Mouse (Mus musculus) thymus, postnatal 36 days (tissue): ENCODE measurements around the gene Asic1.
"Not testable (repeated sequence)": the region's sequence is repeated elsewhere in the genome, so short reads cannot be mapped to it uniquely, and the experiment has no call there.

Experiments used
- DNase-seq, 2 experiments: peaks; one replicate each; pipeline ENCODE4 v3.0.0; 2022; ENCODE audit warnings: mixed read lengths in 2 of 2

Asic1 gene

GRCm38 (mm10) chr15:99664600-99665451 lies 5.3 kb upstream of the Asic1 start:
- DNase-seq: no peak

- no peak for DNase-seq
Measured at GRCm38 (mm10) chr15:99667544-99667943, 2.6 kb upstream of the Asic1 start.

- DNase-seq: peak; percentile 67 to 69
Measured at GRCm38 (mm10) chr15:99668881-99669280, 1.3 kb upstream of the Asic1 start.

GRCm38 (mm10) chr15:99669392-99669791 lies 776 bp upstream of the Asic1 start:
- no peak for DNase-seq

GRCm38 (mm10) chr15:99670964-99671670 lies 949 bp downstream of the Asic1 start:
- DNase-seq: no peak

- no peak for DNase-seq
Measured at GRCm38 (mm10) chr15:99671783-99672182, 1.6 kb downstream of the Asic1 start.

GRCm38 (mm10) chr15:99674866-99675265 lies 4.7 kb downstream of the Asic1 start:
- no peak for DNase-seq

GRCm38 (mm10) chr15:99677089-99677488 lies 6.9 kb downstream of the Asic1 start:
- no peak for DNase-seq

GRCm38 (mm10) chr15:99678063-99678800 lies 8.1 kb downstream of the Asic1 start:
- peak; percentile 35 to 51 for DNase-seq

GRCm38 (mm10) chr15:99679008-99679407 lies 8.8 kb downstream of the Asic1 start:
- no peak for DNase-seq

- DNase-seq: no peak
Measured at GRCm38 (mm10) chr15:99682880-99683279, 12.7 kb downstream of the Asic1 start.

- no peak for DNase-seq
Measured at GRCm38 (mm10) chr15:99684156-99684555, 14.0 kb downstream of the Asic1 start.

- peak in 1 of 2 experiments; percentile 30 for DNase-seq
Measured at GRCm38 (mm10) chr15:99688712-99689111, 18.5 kb downstream of the Asic1 start.

GRCm38 (mm10) chr15:99690924-99691323 lies 20.8 kb downstream of the Asic1 start:
- DNase-seq: no peak

- no peak for DNase-seq
Measured at GRCm38 (mm10) chr15:99691976-99692375, 21.8 kb downstream of the Asic1 start.

- DNase-seq: no peak
Measured at GRCm38 (mm10) chr15:99697309-99697708, 27.1 kb downstream of the Asic1 start.

GRCm38 (mm10) chr15:99698533-99699085 lies 28.4 kb downstream of the Asic1 start:
- no peak for DNase-seq

GRCm38 (mm10) chr15:99699715-99700114 lies 29.5 kb downstream of the Asic1 start:
- no peak for DNase-seq

- DNase-seq: no peak
Measured at GRCm38 (mm10) chr15:99700219-99701106, 30.3 kb downstream of the Asic1 start.

GRCm38 (mm10) chr15:99701640-99701998 lies 31.5 kb downstream of the Asic1 start:
- DNase-seq: not testable (repeated sequence)

GRCm38 (mm10) chr15:99701999-99702900 lies 32.1 kb downstream of the Asic1 start, which contains the start of gene Smarcd1:
Gene Smarcd1, plus strand, starts transcription at chr15:99702129.
- peak; percentile 93 to 95 for DNase-seq
